ENCODE assay signal across 12 mouse cellular contexts in the genomic region with DNA sequence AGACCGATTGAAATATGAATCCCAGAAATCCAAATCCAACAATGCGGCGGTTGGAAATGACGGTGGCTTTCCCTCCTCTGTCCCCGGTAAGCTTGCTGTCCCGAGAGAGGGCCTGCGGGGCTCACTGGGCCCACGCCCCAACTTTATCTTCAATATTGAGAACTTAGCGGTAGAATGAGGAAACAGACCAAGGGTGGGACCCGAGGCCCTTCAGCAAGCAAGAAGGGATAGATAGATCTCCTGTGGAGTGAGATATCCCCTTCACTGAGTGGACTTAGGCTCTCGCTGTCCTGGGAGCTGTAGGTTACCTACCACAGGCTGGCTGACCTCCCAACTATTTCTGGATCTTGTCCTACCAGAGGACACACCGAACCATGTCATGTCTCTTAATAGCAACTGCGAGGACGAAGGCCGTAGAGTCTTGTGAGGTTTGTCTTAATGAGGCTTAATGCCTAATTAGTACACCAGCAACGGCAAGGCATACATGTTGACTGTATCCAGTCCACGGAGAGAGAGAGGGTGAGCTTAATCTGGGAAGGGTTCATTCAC.
"Had no signal": no experiment of that assay in that cellular context is flagged by ENCODE, and none has a peak within 500 bp of the region (broad histone marks: within the 10 kb centered on the region; RNA-seq: fewer than 3 reads in every experiment).

No protein-coding gene starts in this region.

- DNase-seq: kidney, postnatal 14 days; left cerebral cortex, postnatal 4 days; lung, adult 18-20 months; right cerebral cortex, adult 18-20 months; right cerebral cortex, postnatal 25 days; thymus, postnatal 4 days had no signal

- H3K9ac ChIP-seq: kidney, embryonic 15.5 days; limb, embryonic 13.5 days; liver, embryonic 14.5 days; midbrain, embryonic 15.5 days; neural tube, embryonic 12.5 days had no signal

- H3K27me3 ChIP-seq: midbrain, embryonic 15.5 days; neural tube, embryonic 12.5 days had no signal

- H3K4me2 ChIP-seq: kidney, embryonic 15.5 days; limb, embryonic 13.5 days; midbrain, embryonic 15.5 days; neural tube, embryonic 12.5 days had no signal

- ATAC-seq: midbrain, embryonic 15.5 days had no signal

- H3K9me3 ChIP-seq: kidney, embryonic 15.5 days; limb, embryonic 13.5 days; midbrain, embryonic 15.5 days; neural tube, embryonic 12.5 days had no signal

- H3K4me3 ChIP-seq: kidney, embryonic 15.5 days; limb, embryonic 13.5 days; midbrain, embryonic 15.5 days; neural tube, embryonic 12.5 days had no signal

- H3K27ac ChIP-seq: limb, embryonic 13.5 days; liver, embryonic 14.5 days; midbrain, embryonic 15.5 days; neural tube, embryonic 12.5 days; stomach, postnatal 0 days had no signal
